Mouse (Mus musculus) left cerebral cortex, adult 2 months (tissue): ENCODE results near the gene Fcf1. TPM values are rescaled to one million over a fixed set of nuclear protein-coding genes. Genes with fewer than 3 reads are reported as not detected.
A peak's percentile ranks its signal among the peaks of the same experiment; 100 is the strongest.

Source experiments
- DNase-seq, 2 experiments: peaks; one replicate each; pipeline ENCODE4 v3.0.0; 2021 to 2022; ENCODE audit warnings: low spot score in 2 of 2, mixed read lengths in 1 of 2; ENCODE audit errors: extremely low spot score in 1 of 2
- H3K27ac ChIP-seq: fragments of 200-600 bp; 2 replicates; pipeline ENCODE4 v1.8.1; 2022
- H3K4me3 ChIP-seq: fragments of 200-600 bp; 2 replicates; pipeline ENCODE4 v1.8.1; 2022
- CTCF ChIP-seq: fragments of 200-600 bp; IDR thresholded peaks from 2 replicates; pipeline ENCODE4 v1.8.1; 2022; ENCODE audit warnings: antibody characterized with exemption, mild to moderate bottlenecking, moderate library complexity
- intact Hi-C: fragments of 180-260 bp; cut with DNase I; formaldehyde crosslinking; loops from one replicate; pipeline ENCODE4 v1.15.1; 2025
- total RNA-seq, 2 experiments: library from RNA; stranded (reverse); gene quantifications; 2 replicates each; pipeline ENCODE4 v1.2.3; 2021

Fcf1 gene
- total RNA-seq, 2 experiments from 2014 or later, result 28.9 to 31.5 TPM

- Histone ChIP-seq H3K4me3 (peak overlapping the region; percentile 89), H3K27ac (peak overlapping the region; percentile 37)
- no peak for DNase-seq
- no peak for TF ChIP-seq CTCF
- intact Hi-C loops, result loop anchor here (1.0 to 5.0 kb wide), 2 partner anchors 26 to 98 kb away; partner anchors contain the start of gene Ylpm1
These were observed 855 bp upstream of the Fcf1 start for GRCm38 (mm10) chr12:84969656-84970427.

DNA sequence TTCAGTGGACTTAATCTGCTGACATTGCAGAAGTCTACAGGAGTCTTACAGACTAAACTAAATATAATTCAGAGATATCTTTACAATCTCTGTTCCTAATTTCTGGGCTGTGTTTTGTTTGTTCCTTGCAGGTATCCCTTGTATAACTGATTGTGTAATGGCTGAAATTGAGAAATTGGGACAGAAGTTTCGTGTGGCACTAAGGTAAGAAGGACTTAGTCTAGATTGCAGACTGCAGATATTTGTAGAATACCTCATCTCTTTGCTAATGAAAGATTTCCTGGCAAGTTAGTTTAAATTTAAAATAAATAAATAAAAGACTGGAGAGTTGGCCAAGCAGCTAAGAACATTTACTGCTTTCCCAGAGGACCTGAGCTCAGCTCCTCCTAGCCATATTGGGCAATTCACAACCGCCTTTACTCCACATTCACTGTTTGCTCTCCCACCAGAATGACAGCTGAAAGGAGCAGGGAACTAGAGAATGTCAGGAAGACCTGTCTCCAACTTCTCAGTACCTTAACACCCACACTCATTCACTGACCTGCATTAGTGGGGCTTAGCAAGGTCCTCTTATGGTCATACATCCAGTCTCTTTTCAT, 8.7 kb downstream of the Fcf1 start:
- DNase-seq, result no peak
- TF ChIP-seq CTCF, result no peak
- Histone ChIP-seq H3K4me3 (no peak overlapping the region), H3K27ac (no peak overlapping the region)
- intact Hi-C loops, result no loop called here

DNA sequence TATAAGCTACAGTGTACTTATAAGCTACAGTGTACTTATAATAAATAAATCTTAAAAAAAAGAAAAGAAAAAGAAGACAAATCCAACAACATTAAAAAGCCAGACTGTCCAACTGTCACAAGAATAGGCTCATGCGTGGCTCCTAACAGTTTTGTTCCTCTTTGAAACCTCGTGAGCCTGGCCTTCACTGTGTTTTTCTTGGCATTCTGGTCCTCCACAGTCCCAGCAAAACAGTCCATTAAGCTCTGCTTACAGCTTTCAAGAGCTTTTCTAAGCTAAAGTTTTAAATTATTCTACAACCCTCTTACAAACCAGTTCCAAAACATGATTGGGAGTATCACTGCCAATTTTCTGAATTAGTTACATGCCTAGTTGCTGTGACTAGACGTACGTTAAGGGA, 18.8 kb downstream of the Fcf1 start:
- intact Hi-C loops, result no loop called here
- no peak for TF ChIP-seq CTCF
- no peak overlapping the region for H3K4me3 ChIP-seq
- no peak overlapping the region for H3K27ac ChIP-seq
- DNase-seq, result no peak

DNA sequence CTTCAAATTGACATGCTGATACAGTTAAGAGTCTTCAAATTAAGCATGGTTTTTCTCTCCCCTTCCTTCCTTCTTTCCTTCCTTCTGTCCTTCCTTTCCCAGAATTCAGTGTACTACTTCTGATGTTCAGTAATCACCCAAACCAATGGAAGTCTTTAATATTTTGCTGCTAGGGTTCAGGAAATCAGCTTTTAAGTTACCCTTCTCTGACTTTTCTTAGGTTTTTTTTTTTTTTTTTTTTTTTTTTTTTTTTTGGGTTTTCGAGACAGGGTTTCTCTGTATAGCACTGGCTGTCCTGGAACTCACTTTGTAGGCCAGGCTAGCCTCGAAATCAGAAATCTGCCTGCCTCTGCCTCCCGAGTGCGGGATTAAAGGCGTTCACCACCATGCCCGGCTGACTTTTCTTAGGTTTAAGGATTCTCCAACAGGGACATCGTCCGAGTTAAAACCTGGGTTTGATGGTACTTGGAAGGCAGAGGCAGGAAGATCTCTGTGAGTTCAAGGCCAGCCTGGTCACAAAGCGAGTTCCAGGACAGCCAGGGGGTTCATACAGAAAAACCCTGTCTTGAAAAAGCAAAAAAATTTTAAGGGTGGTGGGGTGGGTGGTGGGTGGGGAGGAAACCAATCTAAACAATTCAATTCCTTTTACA, 24.5 kb downstream of the Fcf1 start:
- intact Hi-C loops, result no loop called here
- no peak for TF ChIP-seq CTCF
- DNase-seq, result no peak
- H3K27ac ChIP-seq, result peak overlapping the region; percentile 47; the same call in 1 of the 2 replicates
- peak overlapping the region; percentile 100 for H3K4me3 ChIP-seq

DNA sequence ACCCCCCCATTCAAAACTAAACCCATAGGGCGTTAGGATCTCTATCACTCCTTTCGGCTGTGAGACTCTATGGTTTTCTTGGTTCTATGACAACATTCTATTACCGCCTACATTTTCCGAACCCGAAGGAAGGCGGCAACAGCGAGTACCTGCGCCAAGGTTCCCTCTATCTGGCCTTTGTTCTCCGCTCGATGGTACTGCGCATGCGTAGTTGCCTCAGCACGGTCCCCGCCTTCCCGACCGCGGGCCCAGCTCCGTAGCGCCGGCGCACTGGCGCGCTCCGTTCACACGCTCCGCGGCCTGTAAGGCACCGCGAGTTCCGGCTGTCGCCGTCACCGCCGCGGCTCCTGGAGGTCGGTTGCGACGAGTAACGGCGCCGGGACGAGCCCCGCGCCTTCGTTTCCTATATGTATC, 25.4 kb downstream of the Fcf1 start, which contains the start of gene Ylpm1:
Ylpm1 (plus strand) TSS at position 239 of the 414 bp plus-strand sequence.
- Histone ChIP-seq H3K4me3 (peak within 1 kb of the TSS; percentile 100), H3K27ac (peak within 1 kb of the TSS; percentile 87)
- intact Hi-C loops, result loop anchor here (1.0 kb wide), 2 partner anchors 26 to 379 kb away; partner anchors contain the start of genes Abcd4, Arel1 and Fcf1
- peak; percentile 97 to 98 for DNase-seq
- TF ChIP-seq CTCF, result peak; percentile 56

- peak overlapping the region; percentile 100 for H3K4me3 ChIP-seq
- no peak for TF ChIP-seq CTCF
- peak; percentile 56 to 62 for DNase-seq
- intact Hi-C loops, result loop anchor here (1.0 kb wide), 2 partner anchors 26 to 379 kb away; partner anchors contain the start of genes Abcd4, Arel1 and Fcf1
- H3K27ac ChIP-seq, result peak overlapping the region; percentile 87
These were observed 26.1 kb downstream of the Fcf1 start for GRCm38 (mm10) chr12:84996501-84997398.

- H3K4me3 ChIP-seq, result peak overlapping the region; percentile 100; the same call in 1 of the 2 replicates
- intact Hi-C loops, result no loop called here
- DNase-seq, result no peak
- H3K27ac ChIP-seq, result no peak overlapping the region
- no peak for TF ChIP-seq CTCF
These were observed 28.4 kb downstream of the Fcf1 start for GRCm38 (mm10) chr12:84999053-84999452.

DNA sequence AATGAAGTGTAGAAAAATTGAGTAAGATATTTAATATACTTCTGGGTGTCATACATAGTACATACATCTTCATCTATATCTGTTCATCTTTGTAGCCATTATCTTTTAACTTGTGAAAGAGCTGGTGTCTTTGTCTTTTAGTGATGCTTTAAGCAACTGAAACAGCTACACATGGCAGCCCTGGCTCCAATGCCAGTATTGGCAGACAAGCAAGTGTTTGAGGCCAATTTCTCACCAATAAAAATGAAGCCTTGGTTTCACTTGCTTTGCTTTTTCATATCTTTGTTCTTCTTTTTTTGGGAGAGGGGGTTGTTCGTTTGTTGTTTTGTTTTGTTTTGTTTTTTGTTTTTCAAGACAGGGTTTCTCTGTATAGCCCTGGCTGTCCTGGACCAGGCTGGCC, 35.5 kb downstream of the Fcf1 start:
- no peak for DNase-seq
- intact Hi-C loops, result no loop called here
- no peak overlapping the region for H3K4me3 ChIP-seq
- no peak overlapping the region for H3K27ac ChIP-seq
- no peak for TF ChIP-seq CTCF

- no peak for TF ChIP-seq CTCF
- Histone ChIP-seq H3K4me3 (no peak overlapping the region), H3K27ac (no peak overlapping the region)
- DNase-seq, result no peak
- intact Hi-C loops, result no loop called here
These were observed 36.3 kb downstream of the Fcf1 start for GRCm38 (mm10) chr12:85007021-85007420.

GRCm38 (mm10) chr12:85009776-85010175, 39.1 kb downstream of the Fcf1 start:
- no peak for TF ChIP-seq CTCF
- Histone ChIP-seq H3K27ac (no peak overlapping the region), H3K4me3 (no peak overlapping the region)
- no peak for DNase-seq
- intact Hi-C loops, result no loop called here

DNA sequence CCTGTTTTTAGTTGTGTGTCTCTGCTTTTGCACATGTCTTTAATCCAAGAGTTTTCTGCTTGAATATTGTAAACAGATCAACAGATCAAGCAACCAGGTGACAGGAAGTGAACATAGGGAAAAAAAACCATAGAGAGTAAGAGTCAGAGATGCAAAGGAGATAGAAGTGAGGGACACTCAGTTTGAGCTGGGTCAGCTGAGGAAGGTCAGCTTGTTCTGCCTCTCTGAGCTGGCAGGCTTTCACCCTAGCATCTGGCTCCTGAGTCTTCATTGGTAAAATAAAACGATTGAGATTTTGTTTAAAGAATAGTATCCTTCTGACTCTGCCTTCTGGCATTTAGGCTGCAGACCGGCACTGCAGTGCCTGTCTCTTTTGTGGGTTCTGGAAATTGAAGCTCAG, 39.8 kb downstream of the Fcf1 start:
- Histone ChIP-seq H3K4me3 (no peak overlapping the region), H3K27ac (no peak overlapping the region)
- no peak for TF ChIP-seq CTCF
- no peak for DNase-seq
- intact Hi-C loops, result no loop called here
